Mouse (Mus musculus) E14TG2a.4 (cell line): ENCODE measurements around the gene Tnfrsf13c.

Experiments used
- CTCF ChIP-seq: conservative IDR thresholded peaks from 2 replicates; pipeline ENCODE4 v1.5.1; 2014; ENCODE audit warnings: low read length
- NANOG ChIP-seq: IDR thresholded peaks from 2 replicates; pipeline ENCODE4 v1.6.1; 2014; ENCODE audit warnings: borderline replicate concordance, low read length, mixed read lengths

DNA sequence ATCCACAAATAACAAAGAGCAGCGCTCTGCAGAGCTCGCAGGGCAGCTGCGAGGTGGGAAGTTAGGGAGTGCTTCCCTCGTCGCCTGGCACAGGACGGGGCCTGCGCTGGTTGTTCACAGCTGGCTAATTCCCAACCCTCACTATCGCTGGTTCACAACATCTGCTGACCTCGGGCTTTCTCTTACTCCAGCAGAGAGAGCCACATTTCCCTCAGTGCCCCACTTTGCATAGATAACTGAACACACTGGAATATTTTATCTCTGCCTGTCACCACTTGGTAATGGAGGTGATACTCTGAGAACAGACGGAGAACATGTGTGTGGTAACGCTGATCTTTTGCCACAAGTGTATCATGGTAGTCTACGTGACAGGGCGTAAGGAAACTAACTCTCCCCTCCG, 38.0 kb downstream of the Tnfrsf13c start:
- no peak for TF ChIP-seq CTCF
- TF ChIP-seq NANOG: no peak
